Mouse (Mus musculus) regulatory T cell (primary cell): ENCODE measurements around the gene Nop2.
"Not testable (repeated sequence)": the region's sequence is repeated elsewhere in the genome, so short reads cannot be mapped to it uniquely, and the experiment has no call there.

Source experiments
- in situ Hi-C: fragments of 300-600 bp; cut with MboI, MseI; formaldehyde crosslinking; loops from one replicate; pipeline ENCODE4 v1.15.1; 2025; ENCODE audit warnings: high pct_unique_total_duplicates

Gene Nop2

DNA sequence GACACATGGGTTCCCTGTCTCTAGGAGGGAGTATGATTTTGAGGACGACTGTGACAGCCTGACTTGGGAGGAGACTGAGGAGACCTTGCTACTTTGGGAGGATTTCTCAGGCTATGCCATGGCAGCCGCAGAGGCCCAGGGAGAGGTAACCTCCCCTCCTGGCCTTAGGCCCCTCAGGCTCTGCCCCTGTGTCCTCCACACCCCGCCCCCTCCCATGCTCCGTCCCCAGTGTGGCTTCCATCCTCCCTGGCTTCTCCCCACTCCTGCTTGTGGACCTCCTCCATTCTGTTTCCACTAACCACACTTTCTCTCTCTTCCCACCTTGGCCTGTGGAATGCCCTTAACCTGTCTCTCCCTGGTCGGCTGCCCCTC lies 21.3 kb downstream of the Nop2 start:
- in situ Hi-C loops = no loop called here

DNA sequence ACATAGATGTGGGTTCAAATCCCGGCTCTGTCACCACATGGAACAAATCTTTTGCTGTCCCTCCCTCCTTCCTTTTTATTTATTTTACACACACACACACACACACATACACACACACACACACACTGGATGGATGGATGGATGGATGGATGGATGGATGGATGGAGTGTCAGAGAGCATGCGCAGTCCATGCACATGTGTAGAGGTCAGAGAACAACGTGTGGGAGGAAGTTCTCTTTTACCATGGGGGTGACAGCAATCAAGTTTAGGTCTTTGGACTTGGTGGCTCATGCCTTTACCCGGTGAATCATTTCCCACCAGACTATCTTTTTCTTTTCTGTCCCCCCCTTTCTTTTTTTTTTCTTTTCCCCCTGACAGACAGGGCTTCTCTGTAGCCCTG lies 22.0 kb downstream of the Nop2 start:
- in situ Hi-C loops = no loop called here

DNA sequence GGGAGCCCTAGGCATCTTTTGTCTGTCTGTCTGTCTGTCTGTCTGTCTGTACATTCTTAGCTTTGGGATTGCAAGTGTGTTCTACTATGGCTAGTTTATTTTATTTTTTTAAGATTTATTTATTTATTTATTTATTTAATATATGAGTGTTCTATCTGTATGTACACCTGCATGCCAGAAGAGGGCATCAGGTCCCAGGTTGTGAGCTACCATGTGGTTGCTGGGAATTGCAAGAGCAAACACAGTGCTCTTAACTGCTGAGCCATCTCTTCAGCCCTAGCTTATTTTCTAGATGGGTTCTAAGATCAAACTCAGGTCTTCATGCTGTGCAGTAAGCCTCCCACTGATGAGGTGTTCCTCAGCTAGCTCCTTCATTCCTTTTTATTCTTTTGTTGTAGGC lies 22.8 kb downstream of the Nop2 start:
- in situ Hi-C loops = no loop called here

DNA sequence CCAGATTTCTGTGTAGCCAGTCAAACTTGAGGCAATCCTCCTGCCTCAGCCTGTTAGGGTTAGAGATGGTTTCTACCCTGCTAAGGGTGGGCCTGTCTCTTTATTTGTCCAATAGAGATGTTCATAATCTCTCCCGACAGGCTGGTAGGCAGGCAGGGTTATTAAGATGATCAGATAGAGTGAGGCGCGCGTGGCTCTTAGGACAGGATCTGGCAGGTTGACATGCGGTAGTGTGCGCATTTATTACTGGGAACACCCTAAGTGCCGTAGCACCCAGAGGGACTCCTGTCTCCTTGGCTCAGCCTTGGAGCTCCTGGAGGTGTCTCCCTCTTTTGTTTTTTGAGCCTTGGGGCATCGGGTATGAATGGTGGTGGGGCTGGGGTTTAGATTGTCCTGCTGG lies 23.6 kb downstream of the Nop2 start:
- in situ Hi-C loops = no loop called here

DNA sequence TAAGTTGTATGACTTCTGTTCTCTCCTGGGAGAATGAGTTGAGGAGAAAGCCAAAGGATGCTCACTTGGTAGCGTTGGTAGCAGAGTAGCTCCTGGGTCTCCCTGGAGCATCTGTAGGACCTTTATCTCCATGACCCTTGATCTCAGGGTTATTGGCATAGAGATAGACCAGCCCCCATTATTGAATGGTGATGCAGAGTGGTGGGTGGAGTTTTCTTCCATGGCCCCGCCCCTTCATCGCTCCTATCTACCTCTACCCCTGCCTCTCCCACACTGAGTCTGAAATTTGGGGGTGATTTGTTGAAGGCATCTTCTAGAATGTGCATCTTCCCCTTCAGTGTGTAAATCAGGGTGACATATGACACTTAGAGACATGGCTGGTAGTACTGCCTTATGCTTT lies 24.8 kb downstream of the Nop2 start:
- in situ Hi-C loops = no loop called here

DNA sequence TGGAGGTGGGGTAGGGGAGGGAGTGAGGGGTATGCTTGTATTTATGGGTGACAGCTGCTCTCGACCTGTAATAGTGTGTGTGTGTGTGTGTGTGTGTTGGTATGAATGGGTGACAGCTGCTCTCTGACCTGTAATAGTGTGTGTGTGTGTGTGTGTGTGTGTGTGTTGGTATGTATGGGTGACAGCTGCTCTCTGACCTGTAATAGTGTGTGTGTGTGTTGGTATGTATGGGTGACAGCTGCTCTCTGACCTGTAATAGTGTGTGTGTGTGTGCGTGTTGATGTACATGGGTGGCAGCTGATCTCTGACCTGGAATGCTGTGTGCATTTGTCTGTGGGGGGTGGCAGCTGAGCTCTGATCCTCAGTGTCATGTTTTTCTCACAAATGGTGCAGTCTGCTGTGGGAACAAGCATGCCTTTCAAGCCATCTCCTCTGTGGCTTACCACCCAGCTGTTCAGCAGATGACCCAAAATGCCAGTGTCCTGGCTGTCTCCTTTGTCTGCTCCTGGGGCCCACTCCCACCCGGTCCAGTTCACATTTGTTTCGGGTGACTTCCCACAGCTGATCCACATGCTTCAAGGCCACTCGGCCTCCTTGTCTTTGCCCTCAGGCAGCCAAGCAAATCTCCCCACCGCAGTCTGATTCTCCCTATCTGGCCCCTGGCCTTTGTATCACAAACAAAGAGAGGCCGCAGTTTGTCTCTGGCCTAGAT lies 25.4 kb downstream of the Nop2 start:
- in situ Hi-C loops = no loop called here

DNA sequence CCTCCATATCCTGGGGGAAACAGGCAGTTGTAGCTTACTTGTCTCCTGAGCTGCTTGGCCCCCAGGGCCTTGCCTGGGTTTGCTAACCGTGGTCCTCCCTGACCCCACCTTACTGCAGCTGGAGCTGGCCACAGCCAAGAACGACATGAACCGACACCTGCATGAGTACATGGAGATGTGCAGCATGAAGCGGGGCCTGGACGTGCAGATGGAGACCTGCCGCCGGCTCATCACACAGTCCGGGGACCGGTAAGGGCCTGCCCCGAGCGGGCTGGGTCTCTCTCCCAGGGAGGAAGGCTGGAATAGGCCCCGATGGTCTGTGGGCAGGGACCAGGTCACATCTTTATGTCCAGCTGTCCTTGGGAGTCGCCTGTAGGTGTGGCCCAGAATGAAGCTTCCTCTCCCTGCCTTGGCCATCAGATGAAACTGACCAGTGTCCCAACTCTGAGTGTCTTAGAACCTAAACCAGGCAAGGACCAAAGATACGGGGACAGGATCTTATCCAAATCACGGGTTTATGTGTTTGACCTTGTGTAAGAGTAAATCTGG lies 27.3 kb downstream of the Nop2 start:
- in situ Hi-C loops = no loop called here

DNA sequence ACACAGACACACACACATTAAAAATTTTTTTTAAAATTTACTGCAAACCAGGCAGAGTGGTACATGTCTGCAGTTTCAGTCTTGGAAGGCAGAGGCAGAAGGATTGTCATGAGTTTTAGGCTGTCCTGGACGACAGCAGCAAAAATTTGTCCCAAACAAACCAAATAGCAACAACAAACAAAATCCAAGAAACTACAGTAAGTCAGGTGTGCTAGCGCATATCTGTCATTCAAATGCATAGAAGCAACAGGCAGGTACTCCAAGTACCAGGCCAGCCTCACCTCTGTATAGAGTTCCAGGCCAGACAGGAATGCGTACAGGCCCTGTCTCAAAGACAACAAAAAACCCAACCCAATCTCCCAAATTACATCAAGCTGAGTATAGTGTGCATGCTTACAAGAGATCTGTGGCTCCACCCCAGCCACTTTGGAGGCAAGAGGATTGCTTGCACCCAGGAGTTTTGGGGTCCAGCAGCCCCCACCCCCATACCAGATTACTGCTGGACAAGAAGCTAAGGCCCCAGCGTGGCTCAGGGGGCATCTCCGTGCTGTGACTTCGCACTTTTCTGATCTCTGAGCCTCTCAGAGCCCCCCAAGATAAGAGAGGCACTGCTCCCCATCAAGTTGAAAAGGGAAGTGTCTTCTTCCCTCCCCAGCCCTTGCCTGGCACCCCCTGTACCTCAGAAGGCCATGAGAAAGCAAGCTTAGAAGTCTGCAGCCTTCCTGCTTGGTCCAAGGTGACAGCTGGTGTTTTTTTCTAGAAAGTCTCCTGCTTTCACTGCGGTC lies 28.3 kb downstream of the Nop2 start:
- in situ Hi-C loops = no loop called here

DNA sequence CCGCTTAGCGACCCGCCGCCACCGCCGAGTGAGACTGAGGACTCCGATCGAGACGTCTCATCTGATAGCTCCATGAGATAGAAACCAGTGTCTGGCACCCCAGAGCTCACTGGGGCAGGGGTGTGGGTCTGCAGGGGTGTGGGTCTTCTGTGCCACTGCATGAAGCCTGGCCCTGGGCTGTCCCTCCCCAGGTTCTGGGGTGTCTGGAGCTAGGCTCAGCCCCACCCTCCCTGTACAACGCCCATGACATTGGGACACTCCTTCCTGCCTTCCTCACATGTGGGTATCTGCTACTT lies 28.8 kb downstream of the Nop2 start:
- in situ Hi-C loops = no loop called here

DNA sequence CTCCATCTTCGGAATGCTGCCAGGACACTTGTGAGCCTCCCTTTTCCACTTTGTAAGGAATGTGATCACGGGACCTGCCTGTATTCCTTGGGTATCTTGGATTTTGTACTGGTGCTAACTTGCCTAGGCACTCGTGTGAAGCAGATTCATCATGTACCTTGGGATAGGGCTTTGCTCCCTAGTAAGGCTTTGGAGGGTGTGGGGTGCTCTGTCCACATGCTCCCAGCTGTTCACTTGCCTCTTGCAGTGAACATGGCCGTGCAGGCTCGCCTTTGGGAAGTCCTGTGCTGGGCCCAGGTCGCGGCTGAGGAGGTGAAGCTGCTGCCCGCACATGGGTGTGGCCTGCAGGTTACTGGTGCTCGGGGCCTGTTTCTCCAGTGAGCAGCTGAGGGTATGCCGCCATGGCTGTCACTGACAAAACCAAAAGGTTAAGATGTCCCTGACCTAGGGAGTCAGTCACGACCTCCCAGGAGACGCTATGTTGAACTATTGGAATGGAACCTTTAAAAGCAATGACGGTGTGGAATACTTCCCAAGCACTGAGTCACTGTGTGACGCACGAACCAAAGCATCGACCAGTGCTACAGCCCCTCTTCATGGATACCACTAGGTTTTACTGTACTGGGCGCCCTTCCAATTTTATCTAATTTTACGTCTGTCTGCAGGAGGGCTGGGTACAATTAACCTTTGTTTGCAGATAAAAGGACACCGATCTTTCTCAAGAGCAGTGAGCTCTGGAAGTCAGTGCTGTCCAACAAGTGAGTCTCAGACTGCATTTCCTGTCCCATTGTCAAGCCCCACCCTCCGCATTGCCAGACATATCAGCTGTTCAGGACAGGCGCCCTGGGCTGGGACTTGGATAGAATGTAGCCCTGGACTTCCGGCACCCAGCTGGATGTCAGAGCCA lies 29.4 kb downstream of the Nop2 start:
- in situ Hi-C loops = no loop called here

DNA sequence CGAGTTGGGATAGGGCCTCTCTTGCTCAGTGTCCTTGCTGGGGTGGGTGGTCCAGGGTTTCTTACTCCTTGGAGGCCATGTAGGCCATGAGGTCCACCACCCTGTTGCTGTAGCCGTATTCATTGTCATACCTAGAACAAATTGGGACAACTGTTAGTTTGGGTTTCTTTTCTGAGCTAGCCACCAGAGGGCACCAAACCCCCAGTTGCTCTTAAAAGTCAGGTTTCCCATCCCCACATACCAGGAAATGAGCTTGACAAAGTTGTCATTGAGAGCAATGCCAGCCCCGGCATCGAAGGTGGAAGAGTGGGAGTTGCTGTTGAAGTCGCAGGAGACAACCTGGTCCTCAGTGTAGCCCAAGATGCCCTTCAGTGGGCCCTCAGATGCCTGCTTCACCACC lies 30.3 kb downstream of the Nop2 start:
- in situ Hi-C loops = not testable (repeated sequence)

DNA sequence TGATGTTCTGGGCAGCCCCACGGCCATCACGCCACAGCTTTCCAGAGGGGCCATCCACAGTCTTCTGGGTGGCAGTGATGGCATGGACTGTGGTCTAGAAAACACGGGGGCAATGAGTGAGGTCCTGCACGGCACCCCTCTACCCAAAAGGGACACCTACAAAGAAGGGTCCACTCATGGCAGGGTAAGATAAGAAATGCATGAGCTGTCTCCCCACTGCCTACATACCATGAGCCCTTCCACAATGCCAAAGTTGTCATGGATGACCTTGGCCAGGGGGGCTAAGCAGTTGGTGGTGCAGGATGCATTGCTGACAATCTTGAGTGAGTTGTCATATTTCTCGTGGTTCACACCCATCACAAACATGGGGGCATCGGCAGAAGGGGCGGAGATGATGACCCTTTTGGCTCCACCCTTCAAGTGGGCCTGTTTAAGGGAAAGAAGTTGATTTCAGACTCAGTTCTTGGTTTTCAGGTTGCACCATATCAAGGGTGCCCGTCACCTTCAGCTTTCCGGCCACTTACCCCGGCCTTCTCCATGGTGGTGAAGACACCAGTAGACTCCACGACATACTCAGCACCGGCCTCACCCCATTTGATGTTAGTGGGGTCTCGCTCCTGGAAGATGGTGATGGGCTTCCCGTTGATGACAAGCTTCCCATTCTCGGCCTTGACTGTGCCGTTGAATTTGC lies 31.1 kb downstream of the Nop2 start:
- in situ Hi-C loops = not testable (repeated sequence)

DNA sequence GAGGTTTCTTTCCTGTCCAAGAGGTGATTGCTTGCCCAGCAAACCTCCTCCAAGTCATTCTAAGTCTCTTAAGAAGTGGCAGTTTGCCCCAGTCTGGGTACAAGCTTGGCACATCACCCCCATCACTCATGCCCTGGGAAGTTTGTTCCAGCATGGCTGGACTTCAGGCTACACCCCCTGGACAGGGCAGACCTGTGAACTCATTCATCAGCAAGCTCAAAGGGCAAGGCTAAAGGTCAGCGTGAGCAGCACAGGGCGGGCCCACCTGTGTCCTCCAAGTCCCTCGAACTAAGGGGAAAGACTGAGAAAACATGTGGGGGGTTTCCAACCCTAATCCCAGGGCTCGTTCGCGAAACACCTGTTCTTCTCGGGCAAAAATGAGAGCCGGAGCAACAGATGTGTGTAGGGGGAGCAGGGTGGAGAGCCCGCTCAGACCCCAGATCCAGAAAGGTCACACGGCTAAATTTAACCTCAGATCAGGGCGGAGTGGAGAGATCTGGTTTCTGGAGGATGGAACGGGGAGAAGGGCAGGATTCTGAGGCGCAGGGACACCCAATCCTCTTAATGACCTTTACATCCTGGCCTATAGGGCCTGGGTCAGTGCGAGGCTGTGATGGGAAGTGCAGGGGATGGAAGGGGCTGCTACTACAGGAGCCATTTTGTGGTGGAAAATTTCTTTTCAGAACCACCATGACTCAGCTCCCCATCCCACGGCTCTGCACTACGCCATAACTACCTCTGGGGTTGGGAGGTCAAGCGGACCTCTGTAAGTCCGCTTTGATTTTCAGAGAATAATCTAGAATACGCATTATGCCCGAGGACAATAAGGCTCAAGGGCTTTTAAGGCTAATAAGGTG lies 32.3 kb downstream of the Nop2 start:
- in situ Hi-C loops = no loop called here

DNA sequence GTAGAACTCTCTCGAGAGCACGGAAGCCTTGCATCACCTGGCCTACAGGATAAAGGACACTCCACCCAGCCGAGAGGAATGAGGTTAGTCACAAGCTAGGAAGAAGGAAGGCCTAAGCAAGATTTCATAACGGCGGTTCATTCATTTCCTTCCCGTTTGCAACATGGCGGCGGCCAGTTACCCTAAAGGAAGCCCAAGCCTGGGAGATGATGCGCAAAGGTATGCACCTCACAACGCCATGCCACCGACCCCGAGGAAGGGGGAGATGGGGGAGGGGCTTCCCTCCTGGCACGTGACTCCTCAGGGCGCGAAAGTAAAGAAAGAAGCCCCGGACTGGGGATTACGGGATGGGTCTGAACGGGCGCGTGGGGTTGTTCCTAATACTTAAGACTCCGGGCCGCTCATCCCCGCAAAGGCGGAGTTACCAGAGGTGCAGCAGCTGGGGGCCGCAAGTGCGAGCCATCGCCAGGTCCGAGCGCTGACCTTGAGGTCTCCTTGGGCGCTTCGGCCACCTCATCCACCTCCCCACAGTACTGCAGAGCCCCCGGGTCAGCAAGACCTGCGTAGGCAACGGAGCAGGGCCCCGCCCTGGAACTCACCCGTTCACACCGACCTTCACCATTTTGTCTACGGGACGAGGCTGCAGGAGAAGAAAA lies 33.1 kb downstream of the Nop2 start:
- in situ Hi-C loops = no loop called here

DNA sequence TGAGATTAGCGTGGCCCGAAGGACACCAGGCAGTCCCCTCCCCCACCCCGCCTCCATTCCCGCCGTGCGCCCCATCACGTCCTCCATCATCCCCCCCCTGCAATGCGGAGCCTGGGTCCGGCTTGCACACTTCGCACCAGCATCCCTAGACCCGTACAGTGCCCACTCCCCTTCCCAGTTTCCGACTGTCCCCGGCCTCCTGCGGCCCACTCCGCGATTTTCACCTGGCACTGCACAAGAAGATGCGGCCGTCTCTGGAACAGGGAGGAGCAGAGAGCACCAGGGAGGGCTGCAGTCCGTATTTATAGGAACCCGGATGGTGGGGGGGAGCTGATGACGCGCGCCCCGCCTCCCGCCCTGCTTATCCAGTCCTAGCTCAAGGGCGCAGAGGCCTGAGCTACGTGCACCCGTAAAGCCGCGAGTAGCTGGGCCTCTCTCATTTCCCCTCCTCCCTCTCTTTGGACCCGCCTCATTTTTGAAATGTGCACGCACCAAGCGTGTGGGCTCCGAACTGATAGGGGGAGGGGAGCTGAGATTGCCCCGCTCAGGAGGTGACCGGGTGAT lies 33.7 kb downstream of the Nop2 start:
- in situ Hi-C loops = no loop called here

DNA sequence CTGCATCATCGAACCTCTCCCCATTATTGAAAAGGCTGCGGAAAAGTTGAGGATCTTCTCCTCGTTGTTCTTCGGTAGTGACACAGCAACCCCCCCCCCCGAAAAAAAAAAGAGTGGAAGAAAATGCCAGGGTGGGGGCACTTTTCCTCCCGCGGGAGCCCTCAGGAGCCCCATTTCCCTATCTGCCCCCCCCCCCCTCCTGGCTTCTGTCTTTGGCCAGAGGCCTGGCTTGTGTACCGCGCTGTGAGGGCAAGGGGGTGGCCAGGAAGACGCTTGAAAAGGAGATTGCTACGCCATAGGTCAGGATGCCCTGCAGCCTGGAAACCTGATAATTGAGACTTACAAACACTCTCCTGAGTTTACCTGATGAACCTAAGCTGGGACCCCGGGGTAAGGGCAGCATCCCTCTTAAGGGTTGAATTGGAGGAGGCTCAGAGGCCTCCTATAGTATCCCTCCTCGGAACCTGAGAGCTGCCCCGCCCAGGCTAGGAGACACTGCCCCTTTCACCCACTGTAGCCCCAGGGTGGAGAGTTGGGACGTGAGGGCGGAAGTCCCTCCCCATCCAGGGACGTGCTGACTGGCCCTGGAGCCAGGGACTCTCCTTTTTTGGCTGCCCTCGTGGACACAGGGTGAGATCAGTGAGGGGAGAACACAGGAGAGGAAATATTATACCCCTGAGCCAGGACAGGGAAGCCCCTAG lies 34.5 kb downstream of the Nop2 start, which contains the start of gene Gapdh:
Gene Gapdh (minus strand): TSS at position 417 of the 701 bp plus-strand sequence.
- in situ Hi-C loops = no loop called here

DNA sequence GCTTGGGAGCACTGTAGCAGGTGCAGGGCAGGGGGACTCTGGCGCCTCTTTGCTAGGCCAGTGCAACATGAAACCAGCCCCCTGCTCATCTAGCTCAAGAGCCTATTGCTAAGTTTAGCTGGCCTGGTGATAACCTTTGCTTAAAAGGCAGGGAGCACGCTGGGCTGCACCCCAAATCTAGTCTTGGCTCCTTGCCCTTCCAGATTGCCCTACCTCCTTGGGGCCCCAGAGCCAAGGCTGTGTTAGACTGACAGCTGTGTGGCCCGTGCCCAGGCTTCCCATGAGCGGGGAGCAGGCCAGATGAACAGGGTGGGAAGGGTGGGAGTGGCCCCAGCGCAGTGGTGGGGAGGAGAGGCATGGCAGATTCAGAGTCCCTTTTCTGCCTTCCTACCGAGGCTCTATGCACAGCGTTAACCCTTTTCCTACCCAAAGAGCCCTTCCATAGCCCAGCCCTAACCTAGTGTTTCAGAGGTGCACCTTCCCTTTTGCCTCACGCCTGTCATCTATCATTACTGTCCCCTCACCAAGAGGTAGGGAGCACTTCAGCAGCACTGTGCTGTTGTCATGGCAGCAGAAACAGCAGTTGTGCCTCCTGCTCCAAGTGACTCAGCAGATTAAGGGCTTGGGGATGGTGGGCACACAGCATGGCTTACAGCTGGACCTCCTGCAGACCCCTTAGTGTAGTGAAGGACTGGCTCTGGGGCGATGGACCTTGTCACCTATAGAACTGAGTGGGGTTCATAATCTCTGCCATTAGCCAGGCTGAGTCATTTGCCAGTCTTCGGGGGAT lies 35.3 kb downstream of the Nop2 start:
- in situ Hi-C loops = no loop called here

DNA sequence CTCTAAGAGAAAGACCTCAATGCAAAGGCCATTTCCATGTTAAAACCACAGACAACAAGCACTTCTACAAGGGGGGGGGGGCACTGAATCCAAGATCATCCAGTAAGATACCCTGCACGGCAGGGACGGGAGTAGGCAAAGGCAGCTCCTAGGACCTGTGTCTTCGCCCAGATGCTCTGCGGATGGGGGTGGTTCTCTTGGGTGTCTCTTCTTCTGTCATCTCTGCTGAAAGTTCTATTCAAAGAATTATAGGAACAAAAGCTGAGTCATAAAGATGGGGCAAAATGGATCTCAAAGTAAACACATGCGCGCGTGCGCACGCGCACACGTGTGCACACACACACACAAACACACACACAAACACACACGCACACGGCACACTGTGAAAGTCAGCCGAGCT lies 36.4 kb downstream of the Nop2 start:
- in situ Hi-C loops = no loop called here
